25 mouse cellular contexts compared by ENCODE assay signal in genomic region chr16:67467041-67467440, GRCm38 (mm10).
"Had no signal": no experiment of that assay in that cellular context is flagged by ENCODE, and none has a peak within 500 bp of the region (broad histone marks: within the 10 kb centered on the region; RNA-seq: fewer than 3 reads in every experiment).

No protein-coding gene starts in this region.

- H3K27ac ChIP-seq: embryonic facial prominence, embryonic 10.5 days; embryonic facial prominence, embryonic 12.5 days; embryonic facial prominence, embryonic 13.5 days; embryonic facial prominence, embryonic 15.5 days; forebrain, embryonic 10.5 days; forebrain, embryonic 12.5 days; forebrain, embryonic 13.5 days; forebrain, embryonic 15.5 days; gastrocnemius, adult 2 months; heart, adult 2 months had no signal

- H3K4me3 ChIP-seq: embryonic facial prominence, embryonic 10.5 days; embryonic facial prominence, embryonic 12.5 days; embryonic facial prominence, embryonic 13.5 days; embryonic facial prominence, embryonic 15.5 days; erythroblast, embryonic 14.5 days; forebrain, embryonic 10.5 days; forebrain, embryonic 12.5 days; forebrain, embryonic 13.5 days; forebrain, embryonic 15.5 days; gastrocnemius, adult 2 months; heart, adult 2 months had no signal

- DNase-seq: cerebellum, adult 9-10 months; cerebellum, adult 9-11 months; cerebellum, postnatal 10 days; cerebellum, postnatal 14 days; cerebellum, postnatal 25 days; cerebellum, postnatal 36 days; embryo, embryonic 11 days; forebrain, postnatal 0 days; gastrocnemius, adult 2 months; gastrocnemius, postnatal 10 days; gastrocnemius, postnatal 14 days; gastrocnemius, postnatal 25 days; gastrocnemius, postnatal 36 days; heart, adult 11 months; heart, adult 18-20 months; heart, adult 2 months had no signal
